Mouse (Mus musculus): Measurements from ENCODE around the gene Dbt. TPM values are rescaled to one million over a fixed set of nuclear protein-coding genes. Genes with fewer than 3 reads are reported as not detected.
"Not testable (repeated sequence)": the region's sequence is repeated elsewhere in the genome, so short reads cannot be mapped to it uniquely, and the experiment has no call there.

Dbt gene
- polyA plus RNA-seq, 1 experiment from 2014 or later, result 16.9 TPM

- no peak overlapping the region for H3K4me3 ChIP-seq (replicated peaks; ENCODE audit: low read length)
- H3K4me1 ChIP-seq (replicated peaks; ENCODE audit: control insufficient read depth, insufficient read depth, low read length), result no peaks in the 10 kb centered on the region
- ATAC-seq, result no peak
- no peak overlapping the region for H3K4me2 ChIP-seq (ENCODE audit: low read length)
- peaks cover 4% of the 10 kb centered on the region for H3K36me3 ChIP-seq (ENCODE audit: control insufficient read depth, insufficient read depth)
- 61% methylated on average over 4 of the region's 4 CpGs for WGBS
- H3K27ac ChIP-seq (ENCODE audit: low read length), result no peak overlapping the region
- H3K27me3 ChIP-seq (replicated peaks; ENCODE audit: control insufficient read depth, insufficient read depth, low read length), result no peaks in the 10 kb centered on the region
- no peak overlapping the region for H3K9ac ChIP-seq (replicated peaks; ENCODE audit: low read depth, low read length)
- H3K9me3 ChIP-seq (ENCODE audit: control insufficient read depth, low read length), result no peaks in the 10 kb centered on the region
Observed at GRCm38 (mm10) chr3:116530826-116531225, 18.0 kb downstream of the Dbt start.

- Histone ChIP-seq H3K9me3 (ENCODE audit: control insufficient read depth, low read length) (no peaks in the 10 kb centered on the region), H3K4me3 (replicated peaks; ENCODE audit: low read length) (no peak overlapping the region), H3K9ac (replicated peaks; ENCODE audit: low read depth, low read length) (no peak overlapping the region), H3K4me1 (replicated peaks; ENCODE audit: control insufficient read depth, insufficient read depth, low read length) (no peaks in the 10 kb centered on the region), H3K4me2 (ENCODE audit: low read length) (no peak overlapping the region), H3K36me3 (ENCODE audit: control insufficient read depth, insufficient read depth) (peaks cover 15% of the 10 kb centered on the region), H3K27me3 (replicated peaks; ENCODE audit: control insufficient read depth, insufficient read depth, low read length) (no peaks in the 10 kb centered on the region), H3K27ac (ENCODE audit: low read length) (no peak overlapping the region)
- ATAC-seq, result no peak
- WGBS, result 76% methylated on average over 16 of the region's 16 CpGs
Observed at GRCm38 (mm10) chr3:116536428-116537199, 23.7 kb downstream of the Dbt start.

GRCm38 (mm10) chr3:116537200-116537573 is 24.3 kb downstream of the Dbt start:
- no peaks in the 10 kb centered on the region for H3K4me1 ChIP-seq (replicated peaks; ENCODE audit: control insufficient read depth, insufficient read depth, low read length)
- peaks cover 15% of the 10 kb centered on the region for H3K36me3 ChIP-seq (ENCODE audit: control insufficient read depth, insufficient read depth)
- no peak overlapping the region for H3K9ac ChIP-seq (replicated peaks; ENCODE audit: low read depth, low read length)
- H3K9me3 ChIP-seq (ENCODE audit: control insufficient read depth, low read length), result no peaks in the 10 kb centered on the region
- 60% methylated on average over 6 of the region's 6 CpGs for WGBS
- no peak for ATAC-seq
- H3K4me2 ChIP-seq (ENCODE audit: low read length), result no peak overlapping the region
- H3K4me3 ChIP-seq (replicated peaks; ENCODE audit: low read length), result no peak overlapping the region
- H3K27ac ChIP-seq (ENCODE audit: low read length), result no peak overlapping the region
- H3K27me3 ChIP-seq (replicated peaks; ENCODE audit: control insufficient read depth, insufficient read depth, low read length), result no peaks in the 10 kb centered on the region

GRCm38 (mm10) chr3:116542070-116542469 is 29.2 kb downstream of the Dbt start:
- Histone ChIP-seq H3K4me3 (replicated peaks; ENCODE audit: low read length) (no peak overlapping the region), H3K27me3 (replicated peaks; ENCODE audit: control insufficient read depth, insufficient read depth, low read length) (no peaks in the 10 kb centered on the region), H3K9me3 (ENCODE audit: control insufficient read depth, low read length) (no peaks in the 10 kb centered on the region), H3K9ac (replicated peaks; ENCODE audit: low read depth, low read length) (no peak overlapping the region), H3K4me2 (ENCODE audit: low read length) (no peak overlapping the region), H3K4me1 (replicated peaks; ENCODE audit: control insufficient read depth, insufficient read depth, low read length) (no peaks in the 10 kb centered on the region), H3K36me3 (ENCODE audit: control insufficient read depth, insufficient read depth) (peaks cover 17% of the 10 kb centered on the region), H3K27ac (ENCODE audit: low read length) (no peak overlapping the region)
- no peak for ATAC-seq
- WGBS, result 94% methylated on average over 2 of the region's 2 CpGs

- Histone ChIP-seq H3K4me3 (replicated peaks; ENCODE audit: low read length) (no peak overlapping the region), H3K36me3 (ENCODE audit: control insufficient read depth, insufficient read depth) (peaks cover 17% of the 10 kb centered on the region), H3K4me2 (ENCODE audit: low read length) (no peak overlapping the region), H3K27ac (ENCODE audit: low read length) (no peak overlapping the region), H3K4me1 (replicated peaks; ENCODE audit: control insufficient read depth, insufficient read depth, low read length) (no peaks in the 10 kb centered on the region), H3K9me3 (ENCODE audit: control insufficient read depth, low read length) (no peaks in the 10 kb centered on the region), H3K27me3 (replicated peaks; ENCODE audit: control insufficient read depth, insufficient read depth, low read length) (no peaks in the 10 kb centered on the region), H3K9ac (replicated peaks; ENCODE audit: low read depth, low read length) (no peak overlapping the region)
- WGBS, result 93% methylated on average over 3 of the region's 3 CpGs
- ATAC-seq, result no peak
Observed at GRCm38 (mm10) chr3:116542532-116542931, 29.7 kb downstream of the Dbt start.

- H3K4me1 ChIP-seq (replicated peaks; ENCODE audit: control insufficient read depth, insufficient read depth, low read length), result no peaks in the 10 kb centered on the region
- peaks cover 7% of the 10 kb centered on the region for H3K36me3 ChIP-seq (ENCODE audit: control insufficient read depth, insufficient read depth)
- no peaks in the 10 kb centered on the region for H3K9me3 ChIP-seq (ENCODE audit: control insufficient read depth, low read length)
- H3K27ac ChIP-seq (ENCODE audit: low read length), result no peak overlapping the region
- ATAC-seq, result no peak
- WGBS, result 92% methylated on average over 5 of the region's 5 CpGs
- H3K9ac ChIP-seq (replicated peaks; ENCODE audit: low read depth, low read length), result no peak overlapping the region
- H3K27me3 ChIP-seq (replicated peaks; ENCODE audit: control insufficient read depth, insufficient read depth, low read length), result no peaks in the 10 kb centered on the region
- no peak overlapping the region for H3K4me3 ChIP-seq (replicated peaks; ENCODE audit: low read length)
- no peak overlapping the region for H3K4me2 ChIP-seq (ENCODE audit: low read length)
Observed at GRCm38 (mm10) chr3:116547430-116547829, 34.6 kb downstream of the Dbt start.

GRCm38 (mm10) chr3:116551362-116551761 is 38.5 kb downstream of the Dbt start:
- Histone ChIP-seq H3K4me2 (ENCODE audit: low read length) (no peak overlapping the region), H3K9ac (replicated peaks; ENCODE audit: low read depth, low read length) (no peak overlapping the region), H3K36me3 (ENCODE audit: control insufficient read depth, insufficient read depth) (peaks cover 1% of the 10 kb centered on the region), H3K27ac (ENCODE audit: low read length) (no peak overlapping the region), H3K4me3 (replicated peaks; ENCODE audit: low read length) (no peak overlapping the region), H3K4me1 (replicated peaks; ENCODE audit: control insufficient read depth, insufficient read depth, low read length) (no peaks in the 10 kb centered on the region), H3K27me3 (replicated peaks; ENCODE audit: control insufficient read depth, insufficient read depth, low read length) (no peaks in the 10 kb centered on the region), H3K9me3 (ENCODE audit: control insufficient read depth, low read length) (no peaks in the 10 kb centered on the region)
- no peak for ATAC-seq
- 95% methylated on average over 5 of the region's 5 CpGs for WGBS

- not testable (repeated sequence) for H3K4me2 ChIP-seq (ENCODE audit: low read length); H3K27me3 ChIP-seq (replicated peaks; ENCODE audit: control insufficient read depth, insufficient read depth, low read length); H3K9me3 ChIP-seq (ENCODE audit: control insufficient read depth, low read length); ATAC-seq; H3K4me1 ChIP-seq (replicated peaks; ENCODE audit: control insufficient read depth, insufficient read depth, low read length); H3K9ac ChIP-seq (replicated peaks; ENCODE audit: low read depth, low read length); H3K27ac ChIP-seq (ENCODE audit: low read length); H3K36me3 ChIP-seq (ENCODE audit: control insufficient read depth, insufficient read depth); H3K4me3 ChIP-seq (replicated peaks; ENCODE audit: low read length)
- WGBS, result 93% methylated on average over 13 of the region's 14 CpGs
Observed at GRCm38 (mm10) chr3:116561315-116561714, 48.4 kb downstream of the Dbt start.

GRCm38 (mm10) chr3:116562408-116563094 is 49.7 kb downstream of the Dbt start, which contains the start of gene Lrrc39:
Gene Lrrc39, plus strand, starts transcription at chr3:116562973.
- 87% methylated on average over 7 of the region's 7 CpGs for WGBS
- ATAC-seq, result no peak
- H3K9ac ChIP-seq (replicated peaks; ENCODE audit: low read depth, low read length), result no peak within 1 kb of the TSS
- no peaks in the 10 kb centered on the region for H3K27me3 ChIP-seq (replicated peaks; ENCODE audit: control insufficient read depth, insufficient read depth, low read length)
- no peaks in the 10 kb centered on the region for H3K4me1 ChIP-seq (replicated peaks; ENCODE audit: control insufficient read depth, insufficient read depth, low read length)
- H3K4me2 ChIP-seq (ENCODE audit: low read length), result no peak within 1 kb of the TSS
- H3K9me3 ChIP-seq (ENCODE audit: control insufficient read depth, low read length), result no peaks in the 10 kb centered on the region
- H3K27ac ChIP-seq (ENCODE audit: low read length), result no peak within 1 kb of the TSS
- H3K36me3 ChIP-seq (ENCODE audit: control insufficient read depth, insufficient read depth), result no peaks in the 10 kb centered on the region
- H3K4me3 ChIP-seq (replicated peaks; ENCODE audit: low read length), result no peak within 1 kb of the TSS
